Mouse (Mus musculus): ENCODE measurements at regions not wholly inside any gene's neighbourhood (a gene's known extent, or its start where the extent isn't known, plus 50 kb on each side); places are given as distances from the start of the nearest gene placed in this dataset.

GRCm38 (mm10) chr6:108606231-108606630 is 54.2 kb upstream of the Bhlhe40 start:
- peak; percentile 10 for DNase-seq (ENCODE audit: low spot score)

GRCm38 (mm10) chr6:108608308-108608707 is 52.1 kb upstream of the Bhlhe40 start:
- no peak for DNase-seq (ENCODE audit: low spot score)
